Mouse (Mus musculus) limb, embryonic 13.5 days (tissue): ENCODE results near the gene Chd3. TPM values are rescaled to one million over a fixed set of nuclear protein-coding genes. Genes with fewer than 3 reads are reported as not detected.
A peak's percentile ranks its signal among the peaks of the same experiment; 100 is the strongest.
"Not testable (repeated sequence)": the region's sequence is repeated elsewhere in the genome, so short reads cannot be mapped to it uniquely, and the experiment has no call there.

Source experiments
- ATAC-seq: fragments of 200-750 bp; cut with Nextera tagmentation; 2 replicates; pipeline ENCODE4 v1.8.0; 2017; ENCODE audit warnings: low read depth, moderate number of reproducible peaks, moderate TSS enrichment; ENCODE audit not compliant: low FRiP score
- H3K27ac ChIP-seq: fragments of 300-500 bp; sonication (generic); 2 replicates; pipeline ENCODE4 v1.5.1; 2015; ENCODE audit warnings: inconsistent platforms, mild to moderate bottlenecking, moderate library complexity
- H3K27me3 ChIP-seq: fragments of 300-500 bp; sonication (generic); 2 replicates; pipeline ENCODE4 v1.6.1; 2015; ENCODE audit warnings: mild to moderate bottlenecking, inconsistent platforms
- H3K36me3 ChIP-seq: fragments of 300-500 bp; sonication (generic); 2 replicates; pipeline ENCODE4 v1.6.1; 2015; ENCODE audit warnings: inconsistent platforms, mild to moderate bottlenecking, moderate library complexity
- H3K4me1 ChIP-seq: fragments of 300-500 bp; sonication (generic); 2 replicates; pipeline ENCODE4 v1.6.1; 2015; ENCODE audit warnings: inconsistent platforms
- H3K4me2 ChIP-seq: fragments of 300-500 bp; sonication (generic); replicated peaks from 2 replicates; pipeline ENCODE4 v1.6.1; 2015; ENCODE audit warnings: inconsistent platforms, mild to moderate bottlenecking, moderate library complexity
- H3K4me3 ChIP-seq: fragments of 300-500 bp; sonication (generic); 2 replicates; pipeline ENCODE4 v1.5.1; 2015; ENCODE audit warnings: moderate library complexity, mild to moderate bottlenecking, inconsistent platforms
- H3K9ac ChIP-seq: fragments of 300-500 bp; sonication (generic); 2 replicates; pipeline ENCODE4 v1.6.1; 2015; ENCODE audit warnings: mild to moderate bottlenecking, inconsistent platforms
- H3K9me3 ChIP-seq: fragments of 300-500 bp; sonication (generic); 2 replicates; pipeline ENCODE4 v1.6.1; 2016; ENCODE audit warnings: inconsistent platforms
- WGBS: fragments of 180-500 bp; shearing (Covaris S2); methylation state at CpG from one replicate; pipeline ENCODE4 v1.1.7; 2015; 5-methylcytosine and 5-hydroxymethylcytosine counted together
- polyA plus RNA-seq: library from polyadenylated mRNA; unstranded; fragments of >200 nt; fragmentation: Nextera tagmentation; extraction: Ambion mirVana; gene quantifications from 2 replicates; pipeline ENCODE4 v1.2.1, GENCODE M21; 2015

Chd3 gene
- polyA plus RNA-seq, 1 experiment from 2014 or later = 119 TPM

- Histone ChIP-seq H3K9ac (peak within 1 kb of the TSS; percentile 84), H3K36me3 (peaks cover 21% of the 10 kb centered on the region), H3K4me3 (peak within 1 kb of the TSS; percentile 60), H3K4me2 (peak within 1 kb of the TSS; percentile 83), H3K9me3 (no peaks in the 10 kb centered on the region), H3K27ac (peak within 1 kb of the TSS; percentile 87), H3K27me3 (peaks cover 24% of the 10 kb centered on the region), H3K4me1 (peaks cover 44% of the 10 kb centered on the region)
- WGBS = under 1% methylated on average over 30 of the region's 30 CpGs
- ATAC-seq = peak; percentile 93
These were observed 45.5 kb downstream of the Chd3 start, which contains the start of the genes Cntrob and Trappc1 for GRCm38 (mm10) chr11:69323667-69324111. Gene Cntrob (minus strand): TSS chr11:69323775. Gene Trappc1 (plus strand): TSS chr11:69323980.

DNA sequence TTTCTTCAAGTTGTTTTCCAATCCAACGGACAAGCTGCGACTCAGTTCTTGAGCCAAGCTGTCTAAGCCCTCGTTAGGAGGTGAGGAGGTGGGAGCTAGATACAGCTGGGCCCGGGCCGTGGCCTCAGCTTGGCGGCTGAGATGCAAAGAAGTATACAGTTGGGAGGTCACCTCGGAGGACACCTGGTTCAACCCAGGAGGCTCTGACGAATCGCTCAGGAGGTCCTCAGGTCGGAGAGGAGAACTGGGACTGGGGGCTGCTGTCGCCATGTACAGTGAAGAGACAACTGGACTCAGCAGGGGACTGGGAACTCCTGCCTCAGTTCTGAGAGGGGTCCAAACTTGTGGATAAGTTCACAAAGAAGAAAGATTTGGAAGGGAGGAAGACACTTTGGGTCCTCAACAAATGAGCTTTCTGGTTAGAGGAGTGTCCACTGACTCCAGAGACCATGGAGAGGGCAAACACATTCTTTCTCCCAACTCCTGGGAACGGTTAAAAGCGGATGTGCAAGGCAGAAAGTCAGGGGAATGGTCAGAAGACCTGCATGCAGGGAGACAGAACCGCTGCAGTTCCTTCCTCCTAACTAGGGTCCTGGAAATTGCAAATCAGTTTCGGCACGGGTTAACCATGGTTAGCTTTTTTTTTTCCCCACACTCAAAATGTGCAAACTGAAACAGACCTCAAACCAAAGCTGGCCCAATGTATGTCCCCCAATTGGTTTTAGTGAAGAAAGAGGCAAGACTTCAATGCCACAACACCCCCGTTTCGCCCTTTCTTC lies 46.3 kb downstream of the Chd3 start:
- WGBS = 22% methylated on average over 18 of the region's 18 CpGs
- Histone ChIP-seq H3K4me2 (peak overlapping the region; percentile 83), H3K4me1 (peaks cover 44% of the 10 kb centered on the region), H3K9me3 (no peaks in the 10 kb centered on the region), H3K4me3 (peak overlapping the region; percentile 60), H3K36me3 (peaks cover 29% of the 10 kb centered on the region), H3K9ac (peak overlapping the region; percentile 84), H3K27ac (peak overlapping the region; percentile 87), H3K27me3 (peaks cover 16% of the 10 kb centered on the region)
- ATAC-seq = no peak

- Histone ChIP-seq H3K36me3 (peaks cover 37% of the 10 kb centered on the region), H3K27ac (no peak overlapping the region), H3K9ac (peak overlapping the region; percentile 84), H3K27me3 (peaks cover 7% of the 10 kb centered on the region), H3K4me2 (peak overlapping the region; percentile 83), H3K9me3 (no peaks in the 10 kb centered on the region), H3K4me3 (peak overlapping the region; percentile 60; the same call in 1 of the 2 replicates), H3K4me1 (peaks cover 40% of the 10 kb centered on the region)
- 59% methylated on average over 6 of the region's 6 CpGs for WGBS
- ATAC-seq = no peak
These were observed 47.2 kb downstream of the Chd3 start for GRCm38 (mm10) chr11:69322010-69322409.

DNA sequence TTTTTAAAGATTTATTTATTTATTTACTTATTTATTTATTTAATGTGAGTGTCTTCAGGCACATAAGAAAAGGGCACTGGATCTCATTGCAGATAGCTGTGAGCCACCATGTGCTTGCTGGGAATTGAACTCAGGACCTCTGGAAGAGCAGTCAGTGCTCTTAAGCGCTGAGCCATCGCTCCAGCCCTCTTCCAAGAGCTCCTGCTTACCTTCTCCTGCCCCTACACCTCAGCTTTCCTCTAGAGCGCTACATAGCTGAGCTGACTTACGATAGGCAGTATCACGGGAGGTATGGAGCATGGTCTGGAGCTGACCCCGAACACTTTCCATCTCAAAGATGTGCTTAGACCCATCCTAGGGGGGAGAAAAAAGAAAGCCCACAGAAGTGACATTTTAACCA lies 47.6 kb downstream of the Chd3 start:
- Histone ChIP-seq H3K9ac (peak overlapping the region; percentile 84), H3K36me3 (peaks cover 37% of the 10 kb centered on the region), H3K27ac (no peak overlapping the region), H3K4me2 (peak overlapping the region; percentile 83), H3K9me3 (no peaks in the 10 kb centered on the region), H3K27me3 (peaks cover 3% of the 10 kb centered on the region), H3K4me1 (peaks cover 36% of the 10 kb centered on the region), H3K4me3 (no peak overlapping the region)
- 89% methylated on average over 6 of the region's 6 CpGs for WGBS
- ATAC-seq = no peak

- not testable (repeated sequence) for H3K9ac ChIP-seq, H3K4me3 ChIP-seq, H3K4me2 ChIP-seq, H3K9me3 ChIP-seq, ATAC-seq, H3K27ac ChIP-seq, H3K27me3 ChIP-seq
- Histone ChIP-seq H3K4me1 (peaks cover 15% of the 10 kb centered on the region), H3K36me3 (peaks cover 65% of the 10 kb centered on the region)
- 88% methylated on average over 3 of the region's 3 CpGs for WGBS
These were observed 51.2 kb downstream of the Chd3 start for GRCm38 (mm10) chr11:69318000-69318399.

GRCm38 (mm10) chr11:69316361-69316760 lies 52.8 kb downstream of the Chd3 start:
- Histone ChIP-seq H3K9me3 (no peaks in the 10 kb centered on the region), H3K4me2 (no peak overlapping the region), H3K27ac (no peak overlapping the region), H3K9ac (no peak overlapping the region), H3K27me3 (no peaks in the 10 kb centered on the region), H3K4me3 (no peak overlapping the region), H3K4me1 (no peaks in the 10 kb centered on the region), H3K36me3 (peaks cover 82% of the 10 kb centered on the region)
- no peak for ATAC-seq
- WGBS = 98% methylated on average over 6 of the region's 6 CpGs

- Histone ChIP-seq H3K27ac (no peak overlapping the region), H3K4me3 (no peak overlapping the region), H3K4me1 (no peaks in the 10 kb centered on the region), H3K4me2 (no peak overlapping the region), H3K9me3 (no peaks in the 10 kb centered on the region), H3K36me3 (peaks cover 91% of the 10 kb centered on the region), H3K9ac (0 out of 2 replicates have a peak overlapping the region, but pooled peaks have one; percentile 0), H3K27me3 (no peaks in the 10 kb centered on the region)
- ATAC-seq = no peak
- 83% methylated on average over 7 of the region's 7 CpGs for WGBS
These were observed 57.9 kb downstream of the Chd3 start for GRCm38 (mm10) chr11:69311266-69311665.

DNA sequence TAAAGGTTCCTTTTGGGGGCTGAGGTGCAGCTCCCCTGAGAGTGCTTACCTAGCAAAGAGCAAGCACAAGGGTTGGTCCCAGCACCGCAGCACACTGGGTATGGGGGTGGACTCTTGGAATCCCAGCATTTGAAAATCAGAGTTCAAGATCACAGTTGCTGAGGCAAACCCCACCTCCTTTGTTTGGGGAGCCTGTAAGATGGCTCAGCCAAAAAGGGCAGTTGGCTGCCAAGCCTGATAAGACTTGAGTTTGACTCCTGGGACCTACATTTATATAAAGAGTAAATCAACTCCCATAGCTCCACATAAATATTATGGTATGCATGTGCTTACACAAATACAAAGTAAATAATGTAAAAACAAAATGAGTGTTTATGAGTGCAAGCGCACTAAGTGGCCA lies 63.2 kb downstream of the Chd3 start:
- Histone ChIP-seq H3K9me3 (no peaks in the 10 kb centered on the region), H3K36me3 (peaks cover 91% of the 10 kb centered on the region), H3K4me3 (no peak overlapping the region), H3K4me1 (no peaks in the 10 kb centered on the region), H3K9ac (no peak overlapping the region), H3K4me2 (no peak overlapping the region), H3K27ac (no peak overlapping the region), H3K27me3 (no peaks in the 10 kb centered on the region)
- no peak for ATAC-seq
- WGBS = 96% methylated on average over 2 of the region's 2 CpGs

- ATAC-seq = no peak
- H3K4me1 ChIP-seq = no peaks in the 10 kb centered on the region
- H3K27ac ChIP-seq = no peak overlapping the region
- H3K27me3 ChIP-seq = no peaks in the 10 kb centered on the region
- no peak overlapping the region for H3K4me3 ChIP-seq
- H3K4me2 ChIP-seq = no peak overlapping the region
- no peaks in the 10 kb centered on the region for H3K9me3 ChIP-seq
- no peak overlapping the region for H3K9ac ChIP-seq
- H3K36me3 ChIP-seq = peaks cover 90% of the 10 kb centered on the region
- WGBS = 92% methylated on average over 9 of the region's 9 CpGs
These were observed 63.9 kb downstream of the Chd3 start for GRCm38 (mm10) chr11:69305291-69305690.

- Histone ChIP-seq H3K27ac (no peak overlapping the region), H3K4me3 (no peak overlapping the region), H3K9me3 (no peaks in the 10 kb centered on the region), H3K36me3 (peaks cover 89% of the 10 kb centered on the region), H3K4me1 (no peaks in the 10 kb centered on the region), H3K27me3 (no peaks in the 10 kb centered on the region), H3K9ac (no peak overlapping the region), H3K4me2 (no peak overlapping the region)
- 92% methylated on average over 7 of the region's 7 CpGs for WGBS
- no peak for ATAC-seq
These were observed 66.4 kb downstream of the Chd3 start for GRCm38 (mm10) chr11:69302817-69303216.

DNA sequence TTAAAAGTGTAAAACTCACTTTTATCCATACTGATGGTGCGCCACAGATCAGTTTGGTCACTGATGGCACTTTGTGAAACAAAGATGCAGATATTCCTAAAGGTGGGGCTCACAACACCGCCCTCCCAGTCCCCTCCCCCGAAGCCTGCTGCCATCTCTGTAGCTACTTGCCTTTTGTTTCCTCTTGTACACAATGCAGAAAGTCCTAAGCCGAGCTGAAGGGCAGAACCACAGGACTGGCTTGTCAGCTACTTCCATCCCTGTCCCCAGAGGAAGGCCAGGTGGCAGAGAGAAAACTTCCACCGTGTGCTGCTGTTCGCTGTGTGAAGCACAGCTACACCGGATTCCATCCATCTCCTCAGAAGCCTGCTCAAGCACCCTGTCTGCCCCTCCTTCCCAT lies 71.0 kb downstream of the Chd3 start:
- Histone ChIP-seq H3K36me3 (peaks cover 52% of the 10 kb centered on the region), H3K27me3 (no peaks in the 10 kb centered on the region), H3K4me3 (no peak overlapping the region), H3K9me3 (no peaks in the 10 kb centered on the region), H3K27ac (no peak overlapping the region), H3K9ac (no peak overlapping the region), H3K4me1 (no peaks in the 10 kb centered on the region), H3K4me2 (no peak overlapping the region)
- ATAC-seq = no peak
- 82% methylated on average over 7 of the region's 7 CpGs for WGBS

DNA sequence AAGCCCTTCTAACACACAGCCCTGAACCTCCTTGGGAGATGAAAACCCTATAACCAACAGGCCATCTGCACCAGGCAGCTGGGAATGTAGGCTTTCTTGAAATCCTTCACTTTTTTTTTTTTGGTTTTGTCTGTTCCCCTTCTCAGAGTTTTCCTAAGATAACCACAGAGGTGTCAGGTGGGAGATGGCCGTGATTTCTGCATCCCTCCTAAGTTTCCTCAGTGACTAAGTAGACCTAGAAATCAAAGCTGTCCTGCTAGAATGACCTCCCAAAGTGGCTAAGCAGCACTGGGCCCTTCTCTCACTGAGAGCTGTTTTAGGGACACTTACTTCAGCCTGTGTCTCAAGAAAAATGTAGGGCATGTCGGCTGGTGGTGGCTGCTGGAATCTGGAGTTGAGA lies 71.4 kb downstream of the Chd3 start:
- H3K4me3 ChIP-seq = no peak overlapping the region
- no peaks in the 10 kb centered on the region for H3K4me1 ChIP-seq
- peaks cover 48% of the 10 kb centered on the region for H3K36me3 ChIP-seq
- no peak for ATAC-seq
- WGBS = 91% methylated on average over 2 of the region's 2 CpGs
- no peaks in the 10 kb centered on the region for H3K27me3 ChIP-seq
- H3K4me2 ChIP-seq = no peak overlapping the region
- no peak overlapping the region for H3K27ac ChIP-seq
- no peaks in the 10 kb centered on the region for H3K9me3 ChIP-seq
- no peak overlapping the region for H3K9ac ChIP-seq
